In the genomic region with DNA sequence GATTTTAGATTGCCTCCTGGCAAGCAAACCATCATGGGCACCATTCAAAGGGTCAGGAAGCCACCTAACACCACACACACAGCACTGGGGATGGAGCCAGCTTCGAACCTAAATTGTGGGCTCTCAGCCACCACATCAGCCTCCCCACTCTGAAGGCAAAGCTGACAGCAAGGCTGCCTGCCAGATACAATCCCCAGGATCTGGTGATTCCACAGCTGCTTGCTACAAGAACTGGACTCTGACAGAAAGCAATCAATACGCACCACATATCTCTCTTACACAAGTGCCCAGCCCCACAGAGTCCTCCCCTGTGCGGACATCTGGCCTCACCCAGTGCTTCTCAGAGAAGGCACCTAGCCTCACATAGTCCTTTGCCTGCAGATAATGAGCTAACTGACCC, we compare ENCODE assay signal across 10 mouse cellular contexts. TPM values are rescaled to one million over a fixed set of nuclear protein-coding genes. Genes with fewer than 3 reads are reported as not detected.
DNase-seq lines count a peak whose midpoint lies in the region; ATAC-seq and TF ChIP-seq lines count a peak whose summit lies in the region.
"Had no signal": no experiment of that assay in that cellular context is flagged by ENCODE, and none has a peak within 500 bp of the region (broad histone marks: within the 10 kb centered on the region; RNA-seq: fewer than 3 reads in every experiment).

No protein-coding gene starts in this region.

- H3K9me3 ChIP-seq in heart, embryonic 10.5 days = no peaks in the 10 kb centered on the region
- no peaks in the 10 kb centered on the region for H3K9me3 ChIP-seq in megakaryocyte, embryonic 14.5 days

- WGBS in heart, embryonic 10.5 days = 14% methylated on average over 3 of the region's 3 CpGs
- 48% methylated on average over 3 of the region's 3 CpGs for WGBS in heart, adult 2 months

- H3K9ac ChIP-seq in heart, adult 2 months (ENCODE audit: low read depth, low read length) = no peak overlapping the region

- no peaks in the 10 kb centered on the region for H3K79me2 ChIP-seq in heart, adult 2 months (replicated peaks; ENCODE audit: control insufficient read depth, insufficient read depth, low read length)

- intact Hi-C loops in heart, adult 2 months (cut with DNase I) = no loop called here

- peak overlapping the region; percentile 42 for H3K4me3 ChIP-seq in heart, embryonic 10.5 days
- H3K4me3 ChIP-seq in heart, adult 2 months = no peak overlapping the region
- peak overlapping the region; percentile 57 for H3K4me3 ChIP-seq in megakaryocyte, embryonic 14.5 days (replicated peaks)

- DNase-seq in heart, embryonic 10.5 days (ENCODE audit: low spot score) = peak; percentile 92
- no peak for DNase-seq in heart, adult 2 months
- DNase-seq in fibroblast of lung, adult 2 months (ENCODE audit: low read depth) = peak; percentile 71
- no peak for DNase-seq in thymus, postnatal 0 days (ENCODE audit: low spot score)
- DNase-seq: kidney, postnatal 10 days had no signal

- peaks cover 90% of the 10 kb centered on the region for H3K4me1 ChIP-seq in heart, embryonic 10.5 days
- H3K4me1 ChIP-seq in heart, adult 2 months (ENCODE audit: control insufficient read depth, insufficient read depth, low read length) = no peaks in the 10 kb centered on the region
- H3K4me1 ChIP-seq in megakaryocyte, embryonic 14.5 days = peaks cover 97% of the 10 kb centered on the region

- TF ChIP-seq CTCF in heart, adult 2 months (IDR thresholded peaks at IDR 0.05) = no peak

- TF ChIP-seq EP300 in heart, adult 2 months (IDR thresholded peaks at IDR 0.05; ENCODE audit: insufficient read depth, low read depth, low read length) = no peak

- no peak for TF ChIP-seq POLR2A in heart, adult 2 months (IDR thresholded peaks at IDR 0.05; ENCODE audit: insufficient read depth, low read depth, low read length)

- H3K27ac ChIP-seq in heart, embryonic 10.5 days = peak overlapping the region; percentile 86
- no peak overlapping the region for H3K27ac ChIP-seq in heart, adult 2 months

- H3K27me3 ChIP-seq in heart, embryonic 10.5 days (ENCODE audit: insufficient read depth, poor library complexity, severe bottlenecking) = no peaks in the 10 kb centered on the region
- H3K27me3 ChIP-seq in heart, adult 2 months (ENCODE audit: control insufficient read depth, insufficient read depth, low read length) = no peaks in the 10 kb centered on the region
- H3K27me3 ChIP-seq in megakaryocyte, embryonic 14.5 days (replicated peaks) = no peaks in the 10 kb centered on the region

- ATAC-seq in megakaryocyte, adult 5-6 weeks (ENCODE audit: poor library complexity, severe bottlenecking) = no peak
- peak; percentile 46 for ATAC-seq in megakaryocyte progenitor cell, adult 5-6 weeks (replicated peaks; ENCODE audit: poor library complexity)
- no peak for ATAC-seq in inflammation-experienced regulatory T-cells, adult 6 months
- ATAC-seq: CD4-positive, CD25-positive, alpha-beta regulatory T cell, adult 4 months had no signal

- H3K36me3 ChIP-seq in heart, embryonic 10.5 days = no peaks in the 10 kb centered on the region
- H3K36me3 ChIP-seq in heart, adult 2 months (ENCODE audit: control insufficient read depth, insufficient read depth, low read length) = no peaks in the 10 kb centered on the region
- H3K36me3 ChIP-seq in megakaryocyte, embryonic 14.5 days (replicated peaks; ENCODE audit: low read length) = peaks cover 93% of the 10 kb centered on the region

RNA-seq across cellular contexts. Expression of gene Col18a1, which starts 7.4 kb away (rescaled TPM):
- polyA plus RNA-seq in heart, embryonic 10.5 days (2016; fragmentation: Nextera tagmentation; extraction: Ambion mirVana) = 232 and 318 TPM in 2 replicates
- total RNA-seq in heart, adult 2 months (2021) = 1 to 10 TPM; 9.3 to 9.8 TPM
- polyA plus RNA-seq in heart, adult 2 months (2012; rRNA removed) = 12.9 and 13.1 TPM in 2 replicates
- 946 and 2,951 TPM in 2 replicates for polyA plus RNA-seq in megakaryocyte, embryonic 14.5 days (2012; ENCODE audit: insufficient read depth, low replicate concordance)
- 0.09 TPM in 1 of 2 replicates, not detected in the other for total RNA-seq in megakaryocyte, adult 5-6 weeks (2015)
- total RNA-seq in megakaryocyte, adult 5-6 weeks (2017) = not detected in 2 replicates
- 0.02 TPM in 1 of 2 replicates, not detected in the other for total RNA-seq in megakaryocyte progenitor cell, adult 5-6 weeks (2015)
- total RNA-seq in megakaryocyte progenitor cell, adult 5-6 weeks (2017) = not detected in 2 replicates
- under 1 TPM in 2 of 3 experiments, not detected in 1; 0.09 to 0.11 TPM for polyA plus RNA-seq in inflammation-experienced regulatory T-cells, adult 6 months (2017; shearing (Covaris generic))
- polyA plus RNA-seq in thymus, postnatal 0 days (2015; fragmentation: Nextera tagmentation; extraction: Ambion mirVana) = 22.1 and 22.9 TPM in 2 replicates

Comparison
In these comparisons a context has a peak if more than half of its experiments do, and no peak if none do; other contexts are left out.
1. DNase-seq: peak in heart, embryonic 10.5 days (single experiment) and fibroblast of lung, adult 2 months (single experiment); none in heart, adult 2 months (0 of 2) and thymus, postnatal 0 days (single experiment).
2. RNA of gene Col18a1, which starts 7.4 kb away (polyA plus RNA-seq): 946 to 2,951 TPM in megakaryocyte, embryonic 14.5 days, 232 to 318 TPM in heart, embryonic 10.5 days, 22.1 to 22.9 TPM in thymus, postnatal 0 days and 12.9 to 13.1 TPM in heart, adult 2 months; 0.09 to 0.11 TPM in inflammation-experienced regulatory T-cells, adult 6 months; every median in the first group is over 10 times any median in the second.